Mouse (Mus musculus) midbrain, embryonic 14.5 days (tissue): Measurements from ENCODE around the gene Catspere2. TPM values are rescaled to one million over a fixed set of nuclear protein-coding genes. Genes with fewer than 3 reads are reported as not detected.
"Not testable (repeated sequence)": the region's sequence is repeated elsewhere in the genome, so short reads cannot be mapped to it uniquely, and the experiment has no call there.

Experiments used
- ATAC-seq: fragments of 200-750 bp; cut with Nextera tagmentation; 2 replicates; pipeline ENCODE4 v1.8.0; 2017; ENCODE audit warnings: moderate number of reproducible peaks, moderate library complexity; ENCODE audit not compliant: low FRiP score, low TSS enrichment
- DNase-seq: peaks from one replicate; pipeline ENCODE4 v3.0.0-alpha.2; 2015
- H3K27ac ChIP-seq: fragments of 300-500 bp; sonication (generic); replicated peaks from 2 replicates; pipeline ENCODE4 v1.5.1; 2014; ENCODE audit warnings: mild to moderate bottlenecking, low read depth, low read length, moderate library complexity
- H3K27me3 ChIP-seq: fragments of 300-500 bp; sonication (generic); 2 replicates; pipeline ENCODE4 v1.6.1; 2014; ENCODE audit warnings: low read length, control low read depth, mixed read lengths; ENCODE audit not compliant: control insufficient read depth, insufficient read depth
- H3K36me3 ChIP-seq: fragments of 300-500 bp; sonication (generic); 2 replicates; pipeline ENCODE4 v1.6.1; 2014; ENCODE audit warnings: low read length, control low read depth; ENCODE audit not compliant: control insufficient read depth, insufficient read depth
- H3K4me1 ChIP-seq: fragments of 300-500 bp; sonication (generic); 2 replicates; pipeline ENCODE4 v1.6.1; 2014; ENCODE audit warnings: mild to moderate bottlenecking, antibody characterized with exemption, low read length, control low read depth; ENCODE audit not compliant: control insufficient read depth, insufficient read depth
- H3K4me2 ChIP-seq: fragments of 300-500 bp; sonication (generic); 2 replicates; pipeline ENCODE4 v1.6.1; 2014; ENCODE audit warnings: mild to moderate bottlenecking, low read length, moderate library complexity
- H3K4me3 ChIP-seq: fragments of 300-500 bp; sonication (generic); replicated peaks from 2 replicates; pipeline ENCODE4 v1.5.1; 2014; ENCODE audit warnings: low read depth, low read length
- H3K9ac ChIP-seq: fragments of 300-500 bp; sonication (generic); replicated peaks from 2 replicates; pipeline ENCODE4 v1.6.1; 2014; ENCODE audit warnings: mild to moderate bottlenecking, low read length, moderate library complexity
- H3K9me3 ChIP-seq: fragments of 300-500 bp; sonication (generic); 2 replicates; pipeline ENCODE4 v1.6.1; 2016; ENCODE audit warnings: low read length, control low read depth, mixed read lengths; ENCODE audit not compliant: control insufficient read depth
- WGBS: fragments of 180-500 bp; shearing (Covaris S2); extraction: QIAGEN DNeasy Blood & Tissue Kit; methylation state at CpG from one replicate; pipeline ENCODE4 v1.1.7; 2014; 5-methylcytosine and 5-hydroxymethylcytosine counted together
- polyA plus RNA-seq: library from polyadenylated mRNA; unstranded; fragments of >200 nt; fragmentation: Nextera tagmentation; extraction: Ambion mirVana; gene quantifications from 2 replicates; pipeline ENCODE4 v1.2.1, GENCODE M21; 2014

The Catspere2 gene
- polyA plus RNA-seq, 1 experiment from 2014 or later: 0.11 TPM

GRCm38 (mm10) chr1:178122236-178122635 lies 139.0 kb downstream of the Catspere2 start:
- H3K4me3 ChIP-seq, H3K27ac ChIP-seq, ATAC-seq, H3K4me2 ChIP-seq, H3K9me3 ChIP-seq, H3K27me3 ChIP-seq, H3K9ac ChIP-seq, DNase-seq, H3K4me1 ChIP-seq, H3K36me3 ChIP-seq: not testable (repeated sequence)
- WGBS: 86% methylated on average over 2 of the region's 2 CpGs

GRCm38 (mm10) chr1:178134288-178134687 lies 151.1 kb downstream of the Catspere2 start:
- Histone ChIP-seq H3K27me3 (no peaks in the 10 kb centered on the region), H3K36me3 (no peaks in the 10 kb centered on the region), H3K4me1 (no peaks in the 10 kb centered on the region), H3K9me3 (no peaks in the 10 kb centered on the region), H3K9ac (no peak overlapping the region), H3K4me2 (no peak overlapping the region), H3K4me3 (no peak overlapping the region), H3K27ac (no peak overlapping the region)
- DNase-seq: no peak
- 95% methylated on average over 12 of the region's 12 CpGs for WGBS
- no peak for ATAC-seq

- H3K4me2 ChIP-seq, H3K4me1 ChIP-seq, H3K9ac ChIP-seq, H3K9me3 ChIP-seq, H3K27me3 ChIP-seq, ATAC-seq, H3K27ac ChIP-seq, H3K36me3 ChIP-seq, H3K4me3 ChIP-seq: not testable (repeated sequence)
- 19% methylated on average over 2 of the region's 2 CpGs for WGBS
- peak; percentile 47 for DNase-seq
These were observed 163.3 kb downstream of the Catspere2 start for GRCm38 (mm10) chr1:178146513-178146912.

- not testable (repeated sequence) for H3K36me3 ChIP-seq, H3K4me2 ChIP-seq, H3K27ac ChIP-seq, ATAC-seq, H3K9ac ChIP-seq, H3K4me3 ChIP-seq, H3K27me3 ChIP-seq, H3K4me1 ChIP-seq, H3K9me3 ChIP-seq
- DNase-seq: peak; percentile 23
- WGBS: 37% methylated on average over 4 of the region's 4 CpGs
These were observed 163.7 kb downstream of the Catspere2 start for GRCm38 (mm10) chr1:178146915-178147314.

- 0 out of 2 replicates have a peak, but pooled peaks cover 3% of the 10 kb centered on the region for H3K4me1 ChIP-seq
- WGBS: 90% methylated on average over 2 of the region's 2 CpGs
- no peak for ATAC-seq
These were observed 199.0 kb downstream of the Catspere2 start for GRCm38 (mm10) chr1:178182251-178182650.

GRCm38 (mm10) chr1:178185591-178185990 lies 202.4 kb downstream of the Catspere2 start:
- ATAC-seq (no peak), DNase-seq (no peak)
- H3K4me2 ChIP-seq: no peak overlapping the region
- H3K36me3 ChIP-seq: no peaks in the 10 kb centered on the region
- H3K4me1 ChIP-seq: peaks cover 16% of the 10 kb centered on the region; the same call in 1 of the 2 replicates
- no peak overlapping the region for H3K9ac ChIP-seq
- H3K9me3 ChIP-seq: no peaks in the 10 kb centered on the region
- no peaks in the 10 kb centered on the region for H3K27me3 ChIP-seq
- no peak overlapping the region for H3K4me3 ChIP-seq
- H3K27ac ChIP-seq: no peak overlapping the region

More at GRCm38 (mm10) chr1:178182251-178182650, 199.0 kb downstream of the Catspere2 start:
- DNase-seq: no peak
- no peaks in the 10 kb centered on the region for H3K9me3 ChIP-seq
- no peak overlapping the region for H3K9ac ChIP-seq
- H3K27ac ChIP-seq: no peak overlapping the region
- no peak overlapping the region for H3K4me2 ChIP-seq
- no peaks in the 10 kb centered on the region for H3K36me3 ChIP-seq
- no peaks in the 10 kb centered on the region for H3K27me3 ChIP-seq
- no peak overlapping the region for H3K4me3 ChIP-seq

- H3K9me3 ChIP-seq, H3K27me3 ChIP-seq, H3K36me3 ChIP-seq: not testable (repeated sequence)
- WGBS: 1% methylated on average over 37 of the region's 37 CpGs
- DNase-seq: peak; percentile 96
- peak within 1 kb of the TSS; percentile 56 for H3K4me3 ChIP-seq
- peak; percentile 99 for ATAC-seq
- peaks cover 16% of the 10 kb centered on the region; the same call in 1 of the 2 replicates for H3K4me1 ChIP-seq
- peak within 1 kb of the TSS; percentile 56 for H3K4me2 ChIP-seq
- H3K27ac ChIP-seq: 0 out of 2 replicates have a peak within 1 kb of the TSS, but pooled peaks have one; percentile 61
- H3K9ac ChIP-seq: peak within 1 kb of the TSS; percentile 58
These were observed 204.1 kb downstream of the Catspere2 start, which contains the start of gene Desi2 for GRCm38 (mm10) chr1:178187216-178187791. Gene Desi2 (plus strand): TSS chr1:178187417.

GRCm38 (mm10) chr1:178187810-178188209 lies 204.6 kb downstream of the Catspere2 start:
- not testable (repeated sequence) for H3K27me3 ChIP-seq, H3K36me3 ChIP-seq, H3K9me3 ChIP-seq
- Histone ChIP-seq H3K4me3 (peak overlapping the region; percentile 56), H3K4me2 (peak overlapping the region; percentile 47), H3K27ac (0 out of 2 replicates have a peak overlapping the region, but pooled peaks have one; percentile 61), H3K9ac (peak overlapping the region; percentile 58), H3K4me1 (peaks cover 16% of the 10 kb centered on the region; the same call in 1 of the 2 replicates)
- ATAC-seq: peak; percentile 80; the same call in 1 of the 2 replicates
- WGBS: 1% methylated on average over 27 of the region's 38 CpGs
- DNase-seq: peak; percentile 70

GRCm38 (mm10) chr1:178188386-178188785 lies 205.2 kb downstream of the Catspere2 start:
- H3K9me3 ChIP-seq: no peaks in the 10 kb centered on the region
- H3K27me3 ChIP-seq: no peaks in the 10 kb centered on the region
- peaks cover 16% of the 10 kb centered on the region; the same call in 1 of the 2 replicates for H3K4me1 ChIP-seq
- peak overlapping the region; percentile 32; the same call in 1 of the 2 replicates for H3K9ac ChIP-seq
- peak; percentile 50 for DNase-seq
- H3K27ac ChIP-seq: no peak overlapping the region
- no peaks in the 10 kb centered on the region for H3K36me3 ChIP-seq
- WGBS: 10% methylated on average over 13 of the region's 13 CpGs
- H3K4me3 ChIP-seq: peak overlapping the region; percentile 33
- ATAC-seq: no peak
- peak overlapping the region; percentile 56 for H3K4me2 ChIP-seq
